Mouse (Mus musculus): ENCODE results near the gene Eya3. TPM values are rescaled to one million over a fixed set of nuclear protein-coding genes. Genes with fewer than 3 reads are reported as not detected.

Eya3 gene
- total and polyA plus RNA-seq, 2 experiments from 2014 or later, result 5.1 to 25.8 TPM

DNA sequence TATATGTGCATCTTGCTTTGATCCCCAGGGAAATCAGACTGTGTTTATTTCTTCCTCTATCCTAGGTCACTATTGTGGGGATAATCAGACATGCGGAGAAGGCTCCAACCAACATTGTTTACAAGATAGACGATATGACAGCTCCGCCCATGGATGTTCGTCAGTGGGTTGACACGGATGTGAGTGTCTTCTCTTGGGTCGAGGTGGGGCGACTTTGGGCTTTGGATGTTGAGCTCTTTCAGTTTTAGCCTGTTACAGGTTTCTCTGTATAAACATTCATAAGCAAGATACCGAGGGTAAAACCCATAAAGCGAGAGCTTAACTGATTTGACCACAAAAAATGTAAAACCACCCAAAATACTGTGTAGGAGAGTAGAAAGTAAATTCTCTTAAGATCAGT, 133.0 kb downstream of the Eya3 start:
- Histone ChIP-seq H3K27me3 (ENCODE audit: insufficient read depth, low read length) (no peaks in the 10 kb centered on the region), H3K4me1 (ENCODE audit: insufficient read depth, low read length) (peaks cover 4% of the 10 kb centered on the region; the same call in 1 of the 2 replicates), H3K27ac (ENCODE audit: low read depth, low read length) (no peak overlapping the region), H3K36me3 (ENCODE audit: insufficient read depth, low read length) (peaks cover 24% of the 10 kb centered on the region), H3K9me3 (ENCODE audit: low read length) (no peaks in the 10 kb centered on the region), H3K9ac (replicated peaks; ENCODE audit: low read length, poor library complexity, severe bottlenecking) (no peak overlapping the region), H3K4me3 (ENCODE audit: low read depth, low read length) (no peak overlapping the region), H3K4me2 (ENCODE audit: low read depth, low read length, poor library complexity, severe bottlenecking) (no peak overlapping the region)
- DNase-seq (ENCODE audit: low spot score), result no peak
- 96% methylated on average over 9 of the region's 9 CpGs for WGBS
- no peak for TF ChIP-seq CTCF (IDR thresholded peaks at IDR 0.05)
- ATAC-seq (ENCODE audit: low FRiP score), result no peak

Other genes starting within 250 kb of the Eya3 start
- 3.8 and 4.8 TPM in 2 replicates for gene Phactr4, start 216.5 kb upstream of the Eya3 start, total RNA-seq (2014; rRNA removed)
- gene Phactr4, start 216.5 kb upstream of the Eya3 start, polyA plus RNA-seq (2015; fragmentation: Nextera tagmentation; extraction: Ambion mirVana), result 4.8 and 4.9 TPM in 2 replicates
- 14.3 and 17.5 TPM in 2 replicates for gene Med18, start 175.1 kb upstream of the Eya3 start, total RNA-seq (2014; rRNA removed)
- gene Med18, start 175.1 kb upstream of the Eya3 start, polyA plus RNA-seq (2015; fragmentation: Nextera tagmentation; extraction: Ambion mirVana), result 13.0 and 13.1 TPM in 2 replicates
- gene Sesn2, start 128.5 kb upstream of the Eya3 start, total RNA-seq (2014; rRNA removed), result 21.4 and 21.6 TPM in 2 replicates
- gene Sesn2, start 128.5 kb upstream of the Eya3 start, polyA plus RNA-seq (2015; fragmentation: Nextera tagmentation; extraction: Ambion mirVana), result 17.7 and 18.2 TPM in 2 replicates
- 800 and 923 TPM in 2 replicates for gene Atpif1, start 105.3 kb upstream of the Eya3 start, total RNA-seq (2014; rRNA removed)
- 1,645 and 1,681 TPM in 2 replicates for gene Atpif1, start 105.3 kb upstream of the Eya3 start, polyA plus RNA-seq (2015; fragmentation: Nextera tagmentation; extraction: Ambion mirVana)
- gene Dnajc8, start 103.4 kb upstream of the Eya3 start, total RNA-seq (2014; rRNA removed), result 89.1 and 101 TPM in 2 replicates
- 168 and 169 TPM in 2 replicates for gene Dnajc8, start 103.4 kb upstream of the Eya3 start, polyA plus RNA-seq (2015; fragmentation: Nextera tagmentation; extraction: Ambion mirVana)
- 0.66 and 1.1 TPM in 2 replicates for gene Ptafr, start 74.9 kb upstream of the Eya3 start, total RNA-seq (2014; rRNA removed)
- 0.26 and 0.56 TPM in 2 replicates for gene Ptafr, start 74.9 kb upstream of the Eya3 start, polyA plus RNA-seq (2015; fragmentation: Nextera tagmentation; extraction: Ambion mirVana)
- gene Xkr8, start 93.6 kb downstream of the Eya3 start, total RNA-seq (2014; rRNA removed), result 6.2 and 7.1 TPM in 2 replicates
- gene Xkr8, start 93.6 kb downstream of the Eya3 start, polyA plus RNA-seq (2015; fragmentation: Nextera tagmentation; extraction: Ambion mirVana), result 6.4 and 6.9 TPM in 2 replicates
- gene Smpdl3b, start 118.3 kb downstream of the Eya3 start, total RNA-seq (2014; rRNA removed), result 0.47 and 1.3 TPM in 2 replicates
- 1.1 and 1.2 TPM in 2 replicates for gene Smpdl3b, start 118.3 kb downstream of the Eya3 start, polyA plus RNA-seq (2015; fragmentation: Nextera tagmentation; extraction: Ambion mirVana)
- 17.1 and 18.9 TPM in 2 replicates for gene Rpa2, start 129.3 kb downstream of the Eya3 start, total RNA-seq (2014; rRNA removed)
- 28.4 and 29.8 TPM in 2 replicates for gene Rpa2, start 129.3 kb downstream of the Eya3 start, polyA plus RNA-seq (2015; fragmentation: Nextera tagmentation; extraction: Ambion mirVana)
- gene Themis2, start 157.4 kb downstream of the Eya3 start, total RNA-seq (2014; rRNA removed), result 0.28 and 0.49 TPM in 2 replicates
- gene Themis2, start 157.4 kb downstream of the Eya3 start, polyA plus RNA-seq (2015; fragmentation: Nextera tagmentation; extraction: Ambion mirVana), result 0.49 and 0.75 TPM in 2 replicates
- 55.1 and 59.6 TPM in 2 replicates for gene Ppp1r8, start 204.2 kb downstream of the Eya3 start, total RNA-seq (2014; rRNA removed)
- 42.2 and 45.0 TPM in 2 replicates for gene Ppp1r8, start 204.2 kb downstream of the Eya3 start, polyA plus RNA-seq (2015; fragmentation: Nextera tagmentation; extraction: Ambion mirVana)
- gene Stx12, start 245.5 kb downstream of the Eya3 start, total RNA-seq (2014; rRNA removed), result 142 and 153 TPM in 2 replicates
- 151 and 158 TPM in 2 replicates for gene Stx12, start 245.5 kb downstream of the Eya3 start, polyA plus RNA-seq (2015; fragmentation: Nextera tagmentation; extraction: Ambion mirVana)